Mouse (Mus musculus) midbrain, embryonic 15.5 days (tissue): ENCODE results near the gene Trim33. TPM values are rescaled to one million over a fixed set of nuclear protein-coding genes. Genes with fewer than 3 reads are reported as not detected.

Experiments
- ATAC-seq: fragments of 200-750 bp; cut with Nextera tagmentation; replicated peaks from 2 replicates; pipeline ENCODE4 v1.8.0; 2017; ENCODE audit warnings: moderate TSS enrichment
- H3K27ac ChIP-seq: fragments of 300-500 bp; sonication (generic); 2 replicates; pipeline ENCODE4 v1.5.1; 2015; ENCODE audit warnings: mild to moderate bottlenecking, inconsistent platforms
- H3K27me3 ChIP-seq: fragments of 300-500 bp; sonication (generic); replicated peaks from 2 replicates; pipeline ENCODE4 v1.6.1; 2015; ENCODE audit warnings: inconsistent platforms
- H3K36me3 ChIP-seq: fragments of 300-500 bp; sonication (generic); replicated peaks from 2 replicates; pipeline ENCODE4 v1.6.1; 2015; ENCODE audit warnings: inconsistent platforms
- H3K4me1 ChIP-seq: fragments of 300-500 bp; sonication (generic); 2 replicates; pipeline ENCODE4 v1.6.1; 2015; ENCODE audit warnings: inconsistent platforms
- H3K4me2 ChIP-seq: fragments of 300-500 bp; sonication (generic); 2 replicates; pipeline ENCODE4 v1.6.1; 2015; ENCODE audit warnings: inconsistent platforms, mild to moderate bottlenecking, moderate library complexity
- H3K4me3 ChIP-seq: fragments of 300-500 bp; sonication (generic); 2 replicates; pipeline ENCODE4 v1.5.1; 2015; ENCODE audit warnings: mild to moderate bottlenecking, inconsistent platforms
- H3K9ac ChIP-seq: fragments of 300-500 bp; sonication (generic); 2 replicates; pipeline ENCODE4 v1.6.1; 2015; ENCODE audit warnings: mild to moderate bottlenecking, inconsistent platforms
- H3K9me3 ChIP-seq: fragments of 300-500 bp; sonication (generic); 2 replicates; pipeline ENCODE4 v1.6.1; 2016; ENCODE audit warnings: inconsistent platforms
- WGBS: fragments of 180-500 bp; shearing (Covaris S2); methylation state at CpG from one replicate; pipeline ENCODE4 v1.1.7; 2015; ENCODE audit warnings: mixed read lengths; 5-methylcytosine and 5-hydroxymethylcytosine counted together
- polyA plus RNA-seq: library from polyadenylated mRNA; unstranded; fragments of >200 nt; fragmentation: Nextera tagmentation; extraction: Ambion mirVana; gene quantifications from 2 replicates; pipeline ENCODE4 v1.2.1, GENCODE M21; 2015

Trim33 gene
- polyA plus RNA-seq: 26.9 and 33.7 TPM in 2 replicates

- peak within 1 kb of the TSS; percentile 99 for H3K27ac ChIP-seq
- H3K4me2 ChIP-seq: peak within 1 kb of the TSS; percentile 64
- no peaks in the 10 kb centered on the region for H3K9me3 ChIP-seq
- H3K9ac ChIP-seq: peak within 1 kb of the TSS; percentile 99
- peak; percentile 91 for ATAC-seq
- H3K4me3 ChIP-seq: peak within 1 kb of the TSS; percentile 99
- H3K36me3 ChIP-seq: no peaks in the 10 kb centered on the region
- under 1% methylated on average over 99 of the region's 136 CpGs for WGBS
- peaks cover 33% of the 10 kb centered on the region for H3K4me1 ChIP-seq
- H3K27me3 ChIP-seq: no peaks in the 10 kb centered on the region
Measured at GRCm38 (mm10) chr3:103279182-103280149, at the start of gene Trim33. Gene Trim33 (plus strand): TSS chr3:103279293.

- Histone ChIP-seq H3K9ac (no peak overlapping the region), H3K4me1 (no peaks in the 10 kb centered on the region), H3K4me2 (no peak overlapping the region), H3K36me3 (no peaks in the 10 kb centered on the region), H3K9me3 (no peaks in the 10 kb centered on the region), H3K27me3 (no peaks in the 10 kb centered on the region), H3K4me3 (no peak overlapping the region), H3K27ac (no peak overlapping the region)
- 79% methylated on average over 4 of the region's 4 CpGs for WGBS
- ATAC-seq: no peak
Measured at GRCm38 (mm10) chr3:103232398-103232797, 46.7 kb upstream of the Trim33 start.

GRCm38 (mm10) chr3:103241524-103241923 lies 37.6 kb upstream of the Trim33 start:
- WGBS: 96% methylated on average over 2 of the region's 2 CpGs
- ATAC-seq: no peak
- Histone ChIP-seq H3K4me2 (no peak overlapping the region), H3K36me3 (no peaks in the 10 kb centered on the region), H3K4me3 (no peak overlapping the region), H3K9me3 (no peaks in the 10 kb centered on the region), H3K27me3 (no peaks in the 10 kb centered on the region), H3K27ac (no peak overlapping the region), H3K4me1 (no peaks in the 10 kb centered on the region), H3K9ac (no peak overlapping the region)

DNA sequence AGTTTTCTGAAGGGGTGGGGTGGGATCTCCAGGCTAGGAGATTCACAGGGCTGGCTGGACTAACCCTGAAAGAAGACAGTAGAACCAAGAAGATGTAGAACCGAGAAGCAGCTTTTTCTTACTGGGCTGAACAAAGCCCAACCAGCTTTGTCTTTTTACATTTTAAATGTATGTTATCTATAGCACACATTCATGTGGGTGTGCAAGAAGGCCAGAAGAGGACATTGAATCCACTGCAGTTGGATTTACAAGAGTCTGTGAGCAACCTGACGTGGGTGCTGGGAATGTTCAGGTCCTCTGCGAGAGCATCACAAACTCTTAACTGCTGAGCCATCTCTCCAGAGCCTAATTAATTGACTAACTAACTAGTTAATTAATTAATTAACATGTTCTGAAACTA lies 36.9 kb upstream of the Trim33 start:
- Histone ChIP-seq H3K4me3 (no peak overlapping the region), H3K27me3 (no peaks in the 10 kb centered on the region), H3K9ac (no peak overlapping the region), H3K27ac (no peak overlapping the region), H3K4me2 (no peak overlapping the region), H3K36me3 (no peaks in the 10 kb centered on the region), H3K9me3 (no peaks in the 10 kb centered on the region), H3K4me1 (no peaks in the 10 kb centered on the region)
- no peak for ATAC-seq
- 93% methylated on average over 3 of the region's 3 CpGs for WGBS

GRCm38 (mm10) chr3:103243491-103243890 lies 35.6 kb upstream of the Trim33 start:
- WGBS: 91% methylated on average over 2 of the region's 2 CpGs
- Histone ChIP-seq H3K36me3 (no peaks in the 10 kb centered on the region), H3K4me2 (no peak overlapping the region), H3K27me3 (no peaks in the 10 kb centered on the region), H3K4me3 (no peak overlapping the region), H3K9me3 (no peaks in the 10 kb centered on the region), H3K4me1 (no peaks in the 10 kb centered on the region), H3K9ac (no peak overlapping the region), H3K27ac (no peak overlapping the region)
- no peak for ATAC-seq

GRCm38 (mm10) chr3:103246627-103247260 lies 32.3 kb upstream of the Trim33 start:
- H3K4me3 ChIP-seq: no peak overlapping the region
- H3K9ac ChIP-seq: no peak overlapping the region
- no peaks in the 10 kb centered on the region for H3K27me3 ChIP-seq
- ATAC-seq: no peak
- no peak overlapping the region for H3K4me2 ChIP-seq
- no peaks in the 10 kb centered on the region for H3K4me1 ChIP-seq
- H3K9me3 ChIP-seq: no peaks in the 10 kb centered on the region
- no peaks in the 10 kb centered on the region for H3K36me3 ChIP-seq
- no peak overlapping the region for H3K27ac ChIP-seq
- WGBS: 79% methylated on average over 17 of the region's 17 CpGs

DNA sequence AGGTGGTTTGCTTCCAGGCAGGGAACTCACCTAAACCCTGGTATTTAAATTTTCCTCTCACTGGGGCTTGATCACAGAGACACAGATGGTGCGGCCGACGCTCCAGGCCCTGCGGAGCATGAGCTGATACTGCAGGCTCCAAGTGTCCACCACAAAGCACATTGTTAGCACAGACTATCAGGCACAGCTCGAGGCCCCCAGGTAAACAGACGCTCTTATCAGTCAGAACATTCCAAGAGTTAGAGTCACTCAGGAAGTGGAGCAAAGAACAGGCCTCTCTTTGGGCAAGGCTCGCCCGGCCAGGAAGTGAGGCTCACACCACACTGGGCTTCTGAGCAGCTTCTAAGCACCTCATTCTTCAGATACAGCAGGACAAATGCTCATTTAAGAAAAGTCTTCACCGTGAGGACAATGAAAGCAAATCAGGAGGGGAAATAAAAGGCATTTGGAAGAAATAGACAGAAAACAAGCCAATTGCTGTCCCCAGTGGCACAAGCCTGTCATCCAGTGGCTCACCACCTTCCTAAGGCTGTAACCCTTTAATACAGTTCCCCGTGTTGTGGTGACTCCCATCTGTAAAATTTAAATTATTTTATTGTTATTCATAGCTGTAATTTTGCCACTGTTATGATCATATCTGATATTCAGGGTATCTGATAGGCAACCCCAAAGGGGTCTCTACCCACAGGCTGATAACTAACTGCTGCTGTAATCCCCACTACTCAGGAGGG lies 22.8 kb upstream of the Trim33 start:
- H3K27ac ChIP-seq: no peak overlapping the region
- H3K9me3 ChIP-seq: no peaks in the 10 kb centered on the region
- no peaks in the 10 kb centered on the region for H3K27me3 ChIP-seq
- 75% methylated on average over 10 of the region's 10 CpGs for WGBS
- H3K9ac ChIP-seq: no peak overlapping the region
- H3K4me1 ChIP-seq: no peaks in the 10 kb centered on the region
- H3K4me2 ChIP-seq: no peak overlapping the region
- H3K4me3 ChIP-seq: no peak overlapping the region
- H3K36me3 ChIP-seq: no peaks in the 10 kb centered on the region
- no peak for ATAC-seq

GRCm38 (mm10) chr3:103262802-103263417 lies 16.2 kb upstream of the Trim33 start:
- Histone ChIP-seq H3K4me2 (no peak overlapping the region), H3K27ac (no peak overlapping the region), H3K9ac (no peak overlapping the region), H3K36me3 (no peaks in the 10 kb centered on the region), H3K4me1 (no peaks in the 10 kb centered on the region), H3K27me3 (no peaks in the 10 kb centered on the region), H3K4me3 (no peak overlapping the region), H3K9me3 (0 out of 2 replicates have a peak, but pooled peaks cover 2% of the 10 kb centered on the region)
- no peak for ATAC-seq
- WGBS: 91% methylated on average over 12 of the region's 12 CpGs

DNA sequence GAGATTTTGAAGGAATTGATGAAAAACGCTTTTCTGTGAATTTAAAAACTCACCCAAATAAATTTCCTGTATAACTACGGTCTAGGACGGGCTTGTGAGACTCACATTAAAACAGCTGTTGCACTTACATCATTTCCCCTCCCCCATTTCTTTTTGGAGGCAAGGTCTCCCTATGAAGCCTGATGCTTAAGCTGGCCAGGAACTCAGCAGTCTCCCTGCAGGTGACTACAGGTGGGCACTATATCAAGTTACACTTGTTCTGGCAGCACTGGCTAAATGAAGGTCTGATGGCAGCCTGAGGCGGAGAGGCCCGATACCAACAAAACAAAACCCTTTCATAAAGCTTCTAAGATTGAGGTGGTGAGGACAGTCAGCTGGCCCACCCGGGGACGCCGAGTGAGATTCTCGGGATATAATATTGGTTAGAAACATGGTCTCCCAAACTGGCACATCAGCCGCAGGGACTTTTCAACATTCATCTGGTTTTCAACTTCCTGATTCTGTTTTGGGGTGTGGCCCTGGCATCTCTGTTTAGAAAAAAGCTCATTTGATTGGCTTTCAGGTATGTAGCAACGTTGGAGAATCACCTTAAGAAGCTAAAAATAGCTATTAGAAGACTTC lies 422 bp upstream of the Trim33 start:
- Histone ChIP-seq H3K4me1 (peaks cover 27% of the 10 kb centered on the region), H3K27ac (peak overlapping the region; percentile 99), H3K36me3 (no peaks in the 10 kb centered on the region), H3K27me3 (no peaks in the 10 kb centered on the region), H3K9me3 (no peaks in the 10 kb centered on the region), H3K4me2 (peak overlapping the region; percentile 63), H3K4me3 (peak overlapping the region; percentile 99), H3K9ac (peak overlapping the region; percentile 78)
- 11% methylated on average over 11 of the region's 11 CpGs for WGBS
- ATAC-seq: peak; percentile 17; the same call in 1 of the 2 replicates

GRCm38 (mm10) chr3:103280241-103280761 lies 1.2 kb downstream of the Trim33 start:
- Histone ChIP-seq H3K27ac (peak overlapping the region; percentile 99), H3K9me3 (no peaks in the 10 kb centered on the region), H3K4me1 (peaks cover 37% of the 10 kb centered on the region), H3K36me3 (no peaks in the 10 kb centered on the region), H3K27me3 (no peaks in the 10 kb centered on the region), H3K9ac (peak overlapping the region; percentile 99), H3K4me3 (peak overlapping the region; percentile 99), H3K4me2 (peak overlapping the region; percentile 64)
- peak; percentile 79 for ATAC-seq
- WGBS: 0% methylated on average over 36 of the region's 36 CpGs

GRCm38 (mm10) chr3:103280875-103281274 lies 1.8 kb downstream of the Trim33 start:
- Histone ChIP-seq H3K9ac (peak overlapping the region; percentile 99), H3K36me3 (no peaks in the 10 kb centered on the region), H3K4me3 (peak overlapping the region; percentile 99), H3K4me2 (peak overlapping the region; percentile 64), H3K27ac (peak overlapping the region; percentile 99), H3K27me3 (no peaks in the 10 kb centered on the region), H3K9me3 (no peaks in the 10 kb centered on the region), H3K4me1 (peaks cover 37% of the 10 kb centered on the region)
- 25% methylated on average over 5 of the region's 5 CpGs for WGBS
- no peak for ATAC-seq
